Mouse (Mus musculus) macrophage (primary cell): ENCODE measurements around the gene Cdh12. TPM values are rescaled to one million over a fixed set of nuclear protein-coding genes. Genes with fewer than 3 reads are reported as not detected.
"Not testable (repeated sequence)": the region's sequence is repeated elsewhere in the genome, so short reads cannot be mapped to it uniquely, and the experiment has no call there.

Experiments used
- H3K27ac ChIP-seq: fragments of 350-480 bp; formaldehyde crosslinking; 2 replicates; pipeline ENCODE4 v1.9.0; 2021
- H3K36me3 ChIP-seq: fragments of 350-480 bp; formaldehyde crosslinking; 2 replicates; pipeline ENCODE4 v1.9.0; 2021; ENCODE audit errors: inconsistent target
- H3K4me3 ChIP-seq: fragments of 350-480 bp; formaldehyde crosslinking; 2 replicates; pipeline ENCODE4 v1.9.0; 2021; ENCODE audit errors: inconsistent target
- H3K79me2 ChIP-seq: fragments of 350-480 bp; formaldehyde crosslinking; 2 replicates; pipeline ENCODE4 v1.9.0; 2021; ENCODE audit errors: inconsistent target
- WGBS: methylation state at CpG from one replicate; pipeline ENCODE4 v1.1.7; 2026; ENCODE audit warnings: inconsistent platforms; ENCODE audit not compliant: missing documents; 5-methylcytosine and 5-hydroxymethylcytosine counted together
- polyA plus RNA-seq: library from polyadenylated mRNA; stranded (reverse); fragments of 250-400 nt; gene quantifications from 3 replicates; pipeline ENCODE4 v1.2.4, GENCODE M21; 2018; ENCODE audit warnings: inconsistent platforms
- total RNA-seq, 78 experiments: library from RNA; depleted of rRNA; stranded (reverse); fragments of 250-400 nt; gene quantifications; 1 replicate in 9 of 78; 2 replicates in 24 of 78; 3 replicates in 43 of 78; 4 replicates in 2 of 78; pipeline ENCODE4 v1.2.4; 2018; ENCODE audit warnings: inconsistent platforms in 56 of 78

Gene Cdh12
- total RNA-seq (2018; cell fraction: chromatin; rRNA removed) = not detected
- not detected for total RNA-seq (2018; cell fraction: cytosol; rRNA removed)
- not detected for total RNA-seq (2018; cell fraction: nucleus; rRNA removed)
- polyA plus RNA-seq = not detected in 3 replicates

DNA sequence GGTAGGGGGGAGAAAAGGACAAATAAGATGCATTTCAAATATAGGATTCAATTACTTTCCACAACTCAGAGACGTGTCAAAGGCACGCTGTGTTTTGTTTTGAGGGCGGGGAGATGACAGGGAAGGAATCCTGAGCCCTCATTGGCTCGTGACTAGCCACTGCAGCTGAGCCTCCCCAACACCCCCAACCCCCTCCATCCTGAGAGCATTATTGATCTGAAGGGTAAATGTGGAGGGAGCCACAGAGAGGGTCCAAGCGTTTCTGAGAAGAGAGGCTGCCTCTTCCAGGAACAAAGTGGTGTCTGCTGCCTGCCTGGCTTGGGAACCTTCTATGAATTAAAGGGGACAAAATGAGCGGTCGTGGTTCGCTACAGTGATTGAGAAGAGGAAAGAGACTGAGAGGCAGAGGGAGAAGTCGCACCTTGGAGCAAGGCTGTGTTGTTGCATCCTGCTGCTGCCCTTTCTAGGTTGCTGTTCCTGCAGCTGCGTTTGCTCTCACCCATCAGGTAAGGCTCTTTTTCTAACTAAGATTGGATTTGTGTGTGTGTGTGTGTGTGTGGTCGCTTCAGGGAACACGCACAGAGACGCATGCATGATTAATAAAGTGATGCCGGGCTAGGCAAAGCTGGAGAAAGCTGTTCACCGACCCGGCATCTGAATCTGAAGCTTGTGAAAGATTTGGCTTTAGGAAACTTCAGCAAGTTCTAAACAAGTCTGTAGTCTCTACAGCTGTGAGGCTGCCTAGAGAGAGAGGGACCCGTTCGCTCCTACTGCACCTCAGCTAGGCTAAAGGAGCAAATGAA is at the start of gene Cdh12:
Cdh12 (plus strand) TSS at position 405 of the 803 bp plus-strand sequence.
- WGBS = 21% methylated on average over 18 of the region's 18 CpGs
- Histone ChIP-seq H3K27ac (no peak within 1 kb of the TSS), H3K79me2 (no peaks in the 10 kb centered on the region), H3K4me3 (no peak within 1 kb of the TSS), H3K36me3 (no peaks in the 10 kb centered on the region)

DNA sequence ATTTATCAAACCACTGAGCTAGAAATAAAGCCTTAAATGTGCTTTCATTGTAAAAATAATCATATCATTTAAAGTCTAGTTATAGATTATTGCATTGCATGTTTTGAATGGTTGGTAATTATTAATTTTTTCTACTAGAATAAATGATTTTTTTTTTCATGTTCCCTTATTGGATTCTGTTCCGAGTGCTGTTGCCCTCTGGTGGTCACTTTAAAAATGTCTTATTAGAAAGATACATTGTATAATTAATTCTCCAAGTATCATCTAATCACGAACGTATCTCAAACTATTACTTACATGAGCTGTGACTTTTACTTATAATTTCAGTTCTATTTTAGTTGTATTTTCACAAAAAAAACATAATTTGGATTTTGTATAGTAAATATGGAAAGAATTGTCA is 45.5 kb upstream of the Cdh12 start:
- H3K27ac ChIP-seq = no peak overlapping the region
- WGBS = 40% methylated on average over 3 of the region's 3 CpGs
- H3K36me3 ChIP-seq = no peaks in the 10 kb centered on the region
- H3K79me2 ChIP-seq = no peaks in the 10 kb centered on the region
- no peak overlapping the region for H3K4me3 ChIP-seq

DNA sequence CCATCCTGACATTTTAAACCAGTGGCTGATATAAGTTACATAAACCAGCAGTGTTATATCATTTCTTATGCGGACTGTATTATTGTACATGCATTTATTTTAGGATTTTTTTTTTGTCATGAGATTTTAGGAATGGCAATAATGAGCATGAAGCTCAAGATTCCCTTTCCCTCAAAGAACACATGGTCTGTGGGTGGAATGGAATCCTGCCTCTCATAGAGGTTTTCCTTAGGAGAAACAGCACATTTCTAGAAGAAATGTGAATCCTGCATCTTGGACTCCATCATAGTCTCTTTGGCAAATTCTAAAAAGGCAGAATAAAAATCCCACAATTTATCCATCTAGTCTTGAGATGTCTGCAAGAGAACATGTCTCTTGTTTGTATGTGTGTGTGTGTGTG is 35.7 kb upstream of the Cdh12 start:
- Histone ChIP-seq H3K4me3 (no peak overlapping the region), H3K79me2 (no peaks in the 10 kb centered on the region), H3K27ac (no peak overlapping the region), H3K36me3 (no peaks in the 10 kb centered on the region)
- 100% methylated on average over 1 of the region's 1 CpGs for WGBS

DNA sequence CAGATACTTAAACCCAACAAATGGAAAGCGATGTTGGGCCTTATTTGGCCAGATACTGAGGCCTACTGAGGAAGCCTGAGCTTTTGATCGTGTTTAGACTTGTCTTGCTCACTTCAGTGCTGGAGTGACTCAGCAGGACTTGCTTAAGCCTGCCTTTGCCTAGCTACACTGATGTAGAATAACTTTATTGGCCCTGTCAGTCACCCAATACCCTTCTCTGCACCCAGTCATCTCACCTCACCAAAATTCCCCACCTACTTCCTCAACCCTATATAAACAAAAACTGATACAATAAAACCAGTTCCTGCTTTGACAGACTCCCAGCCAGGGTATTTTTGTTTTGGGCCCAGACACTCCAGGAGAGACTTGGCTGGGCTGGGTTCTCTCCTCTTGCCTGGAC is 12.7 kb upstream of the Cdh12 start:
- Histone ChIP-seq H3K79me2 (no peaks in the 10 kb centered on the region), H3K36me3 (no peaks in the 10 kb centered on the region), H3K4me3 (no peak overlapping the region), H3K27ac (no peak overlapping the region)
- WGBS = 36% methylated on average over 2 of the region's 2 CpGs

- H3K4me3 ChIP-seq = no peak overlapping the region
- H3K36me3 ChIP-seq = no peaks in the 10 kb centered on the region
- no peaks in the 10 kb centered on the region for H3K79me2 ChIP-seq
- 81% methylated on average over 5 of the region's 5 CpGs for WGBS
- H3K27ac ChIP-seq = no peak overlapping the region
These were observed 1.5 kb downstream of the Cdh12 start for GRCm38 (mm10) chr15:20450558-20450957.

GRCm38 (mm10) chr15:20458508-20458907 is 9.4 kb downstream of the Cdh12 start:
- WGBS = 76% methylated on average over 3 of the region's 3 CpGs
- no peaks in the 10 kb centered on the region for H3K36me3 ChIP-seq
- H3K27ac ChIP-seq = no peak overlapping the region
- H3K79me2 ChIP-seq = no peaks in the 10 kb centered on the region
- no peak overlapping the region for H3K4me3 ChIP-seq

GRCm38 (mm10) chr15:20462500-20462899 is 13.4 kb downstream of the Cdh12 start:
- Histone ChIP-seq H3K4me3 (no peak overlapping the region), H3K79me2 (no peaks in the 10 kb centered on the region), H3K27ac (no peak overlapping the region), H3K36me3 (no peaks in the 10 kb centered on the region)
- WGBS = 76% methylated on average over 3 of the region's 3 CpGs

- 33% methylated on average over 1 of the region's 1 CpGs for WGBS
- no peaks in the 10 kb centered on the region for H3K36me3 ChIP-seq
- H3K4me3 ChIP-seq = no peak overlapping the region
- no peaks in the 10 kb centered on the region for H3K79me2 ChIP-seq
- H3K27ac ChIP-seq = no peak overlapping the region
These were observed 14.5 kb downstream of the Cdh12 start for GRCm38 (mm10) chr15:20463601-20464000.

GRCm38 (mm10) chr15:20550979-20551378 is 101.9 kb downstream of the Cdh12 start:
- Histone ChIP-seq H3K4me3 (no peak overlapping the region), H3K36me3 (no peaks in the 10 kb centered on the region), H3K27ac (no peak overlapping the region), H3K79me2 (no peaks in the 10 kb centered on the region)
- 94% methylated on average over 4 of the region's 4 CpGs for WGBS

GRCm38 (mm10) chr15:20571012-20571411 is 121.9 kb downstream of the Cdh12 start:
- Histone ChIP-seq H3K79me2 (no peaks in the 10 kb centered on the region), H3K4me3 (no peak overlapping the region), H3K36me3 (no peaks in the 10 kb centered on the region), H3K27ac (no peak overlapping the region)
- WGBS = 69% methylated on average over 4 of the region's 4 CpGs

DNA sequence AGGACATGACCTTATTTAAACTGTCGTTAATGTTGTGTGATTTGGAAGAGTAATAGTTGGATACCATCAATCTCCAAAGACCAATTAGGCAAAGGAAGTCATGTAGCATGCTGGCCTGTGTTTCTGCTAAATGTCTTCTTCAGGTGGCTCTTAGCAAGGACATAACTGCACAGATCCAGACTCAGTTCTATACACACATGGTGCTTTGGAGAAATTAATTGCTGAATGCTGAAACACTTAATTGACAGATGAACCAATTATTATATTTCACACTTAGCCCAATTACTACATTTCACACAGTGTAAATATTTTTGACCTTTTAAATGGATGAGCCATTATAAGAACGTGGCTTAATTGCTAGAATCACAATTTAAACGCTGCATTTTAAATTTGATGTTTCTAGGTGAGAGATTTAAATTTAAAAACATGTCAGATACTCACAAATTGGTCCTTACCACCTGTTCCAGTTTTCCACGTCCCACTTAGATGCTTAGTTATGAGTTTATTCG is 133.6 kb downstream of the Cdh12 start:
- WGBS = 71% methylated on average over 5 of the region's 5 CpGs
- no peaks in the 10 kb centered on the region for H3K79me2 ChIP-seq
- H3K36me3 ChIP-seq = no peaks in the 10 kb centered on the region
- no peak overlapping the region for H3K4me3 ChIP-seq
- no peak overlapping the region for H3K27ac ChIP-seq

DNA sequence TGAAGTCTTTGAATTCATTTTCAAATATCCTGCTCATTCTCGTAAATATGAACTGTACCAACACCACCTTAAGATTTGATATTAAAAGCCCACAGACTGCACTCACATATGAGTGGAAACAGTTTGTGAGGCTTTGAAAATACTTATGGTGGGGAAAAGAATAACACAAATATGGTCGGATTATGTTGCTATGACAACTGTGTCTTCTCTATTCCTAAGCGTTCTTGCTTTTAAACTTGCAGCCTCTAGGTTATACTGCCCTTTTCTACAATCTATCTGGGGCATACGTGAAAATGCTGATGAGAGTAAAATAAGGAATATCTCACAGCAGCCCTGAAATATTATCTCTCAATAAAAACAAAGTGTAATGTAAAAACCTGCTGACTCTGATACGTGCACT is 142.5 kb downstream of the Cdh12 start:
- Histone ChIP-seq H3K36me3 (no peaks in the 10 kb centered on the region), H3K4me3 (no peak overlapping the region), H3K27ac (no peak overlapping the region), H3K79me2 (no peaks in the 10 kb centered on the region)
- WGBS = 79% methylated on average over 5 of the region's 5 CpGs

DNA sequence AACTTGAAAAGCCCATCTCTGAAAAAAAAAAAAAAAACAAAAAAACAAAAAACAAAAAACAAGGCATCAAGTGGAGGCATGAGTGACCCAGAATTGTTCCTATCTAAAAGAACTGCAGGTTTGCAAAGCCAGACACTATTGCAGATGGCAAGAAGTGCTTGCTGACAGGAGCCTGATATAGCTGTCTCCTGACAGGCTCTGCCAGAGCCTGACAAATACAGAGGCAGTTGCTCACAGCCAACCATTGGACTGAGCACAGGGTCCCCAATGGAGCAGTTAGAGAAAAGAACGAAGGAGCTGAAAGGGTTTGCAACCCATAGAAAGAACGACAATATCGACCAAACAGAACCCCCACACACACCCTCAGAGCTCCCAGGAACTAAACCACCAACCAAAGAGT is 156.7 kb downstream of the Cdh12 start:
- not testable (repeated sequence) for H3K4me3 ChIP-seq, H3K79me2 ChIP-seq, H3K36me3 ChIP-seq, H3K27ac ChIP-seq
- WGBS = 77% methylated on average over 3 of the region's 3 CpGs

- Histone ChIP-seq H3K4me3 (no peak overlapping the region), H3K79me2 (no peaks in the 10 kb centered on the region), H3K27ac (no peak overlapping the region), H3K36me3 (no peaks in the 10 kb centered on the region)
- WGBS = 80% methylated on average over 1 of the region's 2 CpGs
These were observed 185.5 kb downstream of the Cdh12 start for GRCm38 (mm10) chr15:20634593-20634992.

- H3K4me3 ChIP-seq = no peak overlapping the region
- H3K27ac ChIP-seq = no peak overlapping the region
- 85% methylated on average over 2 of the region's 2 CpGs for WGBS
- H3K79me2 ChIP-seq = no peaks in the 10 kb centered on the region
- no peaks in the 10 kb centered on the region for H3K36me3 ChIP-seq
These were observed 190.1 kb downstream of the Cdh12 start for GRCm38 (mm10) chr15:20639155-20639554.
